In the genomic region with DNA sequence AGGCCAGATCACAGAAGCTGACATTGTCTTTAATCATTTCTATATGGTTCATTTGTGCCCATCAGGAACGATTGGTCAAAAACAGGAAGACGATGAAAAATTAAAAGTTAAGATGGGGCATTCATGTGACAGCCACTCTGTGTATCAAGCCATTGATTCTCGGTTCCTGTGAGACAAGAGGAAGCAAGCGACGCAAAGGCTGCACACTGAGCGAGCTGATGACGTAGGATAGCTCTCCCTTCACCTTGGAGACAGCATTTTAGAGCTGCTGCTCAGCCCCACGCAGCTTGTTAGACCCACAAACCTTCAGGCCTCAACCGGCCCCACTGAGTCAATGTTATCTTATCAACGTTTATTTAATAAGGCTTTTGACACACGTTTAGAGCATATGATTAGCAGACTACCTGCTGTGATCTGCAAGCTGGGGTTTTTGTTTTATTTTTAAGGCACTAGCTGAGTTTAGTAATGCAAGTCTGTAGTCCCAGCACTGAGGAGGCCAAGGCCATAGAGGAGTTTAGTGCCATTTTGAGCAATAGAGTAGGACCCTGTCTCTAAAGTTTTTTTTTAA, we compare ENCODE assay signal across 30 mouse cellular contexts. TPM values are rescaled to one million over a fixed set of nuclear protein-coding genes. Genes with fewer than 3 reads are reported as not detected.
DNase-seq lines count a peak whose midpoint lies in the region; ATAC-seq and TF ChIP-seq lines count a peak whose summit lies in the region.
"Had no signal": no experiment of that assay in that cellular context is flagged by ENCODE, and none has a peak within 500 bp of the region (broad histone marks: within the 10 kb centered on the region; RNA-seq: fewer than 3 reads in every experiment).

No protein-coding gene starts in this region.

- peaks cover 8% of the 10 kb centered on the region for H3K36me3 ChIP-seq in midbrain, embryonic 16.5 days (ENCODE audit: control insufficient read depth, insufficient read depth, low read length)
- H3K36me3 ChIP-seq in midbrain, embryonic 14.5 days (ENCODE audit: control insufficient read depth, insufficient read depth, low read length) = peaks cover 20% of the 10 kb centered on the region

- no peaks in the 10 kb centered on the region for H3K9me3 ChIP-seq in midbrain, embryonic 16.5 days (replicated peaks; ENCODE audit: control insufficient read depth, low read length, poor library complexity, severe bottlenecking)
- H3K9me3 ChIP-seq in midbrain, embryonic 14.5 days (ENCODE audit: control insufficient read depth, low read length) = no peaks in the 10 kb centered on the region
- H3K9me3 ChIP-seq: heart, embryonic 12.5 days; heart, embryonic 15.5 days; hindbrain, embryonic 13.5 days had no signal

- ATAC-seq in midbrain, embryonic 16.5 days = no peak
- no peak for ATAC-seq in midbrain, embryonic 14.5 days (ENCODE audit: low FRiP score, low TSS enrichment)
- ATAC-seq in erythroblast, adult 5-6 weeks (replicated peaks; ENCODE audit: low FRiP score, poor library complexity, severe bottlenecking) = no peak
- ATAC-seq: activated CD4-positive, CD25-positive, alpha-beta regulatory T cell, adult 4 months; CD4-positive, CD25-positive, alpha-beta regulatory T cell, adult 4 months; forebrain, embryonic 14.5 days; forebrain, postnatal 0 days; hindbrain, embryonic 16.5 days had no signal

- peak overlapping the region; percentile 46 for H3K27ac ChIP-seq in layer of hippocampus, adult 2 months
- H3K27ac ChIP-seq in midbrain, embryonic 16.5 days (ENCODE audit: low read length) = peak overlapping the region; percentile 24; the same call in 1 of the 2 replicates
- no peak overlapping the region for H3K27ac ChIP-seq in midbrain, embryonic 14.5 days (replicated peaks; ENCODE audit: low read depth, low read length)
- H3K27ac ChIP-seq: gastrocnemius, adult 2 months; heart, embryonic 15.5 days; hindbrain, embryonic 13.5 days had no signal

- no peak for TF ChIP-seq CTCF in layer of hippocampus, adult 2 months (conservative IDR thresholded peaks at IDR 0.05)

- no peaks in the 10 kb centered on the region for H3K27me3 ChIP-seq in midbrain, embryonic 16.5 days (ENCODE audit: control insufficient read depth, insufficient read depth, low read depth, low read length)
- no peaks in the 10 kb centered on the region for H3K27me3 ChIP-seq in midbrain, embryonic 14.5 days (ENCODE audit: control insufficient read depth, insufficient read depth, low read length)
- H3K27me3 ChIP-seq: heart, embryonic 12.5 days; heart, embryonic 15.5 days; hindbrain, embryonic 13.5 days had no signal

- H3K4me1 ChIP-seq in midbrain, embryonic 16.5 days (ENCODE audit: control insufficient read depth, insufficient read depth, low read length) = peaks cover 14% of the 10 kb centered on the region; the same call in 1 of the 2 replicates
- H3K4me1 ChIP-seq in midbrain, embryonic 14.5 days (ENCODE audit: control insufficient read depth, insufficient read depth, low read length) = peaks cover 7% of the 10 kb centered on the region

- WGBS in midbrain, embryonic 16.5 days = 67% methylated on average over 11 of the region's 11 CpGs
- 61% methylated on average over 11 of the region's 11 CpGs for WGBS in midbrain, embryonic 14.5 days

- no peak for DNase-seq in layer of hippocampus, adult 2 months (ENCODE audit: low spot score in 2 of 2)
- no peak for DNase-seq in layer of hippocampus, adult 11-12 months (ENCODE audit: low spot score)
- no peak for DNase-seq in midbrain, embryonic 14.5 days
- DNase-seq in testis, postnatal 14 days (ENCODE audit: low spot score) = peak; percentile 3
- DNase-seq in testis, postnatal 10 days (ENCODE audit: low spot score) = no peak
- DNase-seq: adrenal gland, adult 8-10 months; adrenal gland, postnatal 25 days; cerebellum, adult 11-12 months; cerebellum, adult 9-10 months; cerebellum, postnatal 14 days; forebrain, postnatal 0 days; gastrocnemius, adult 2 months; gastrocnemius, postnatal 14 days; heart, adult 18-20 months; heart, postnatal 10 days; heart, postnatal 36 days had no signal

- no peak overlapping the region for H3K4me3 ChIP-seq in layer of hippocampus, adult 2 months
- no peak overlapping the region for H3K4me3 ChIP-seq in midbrain, embryonic 16.5 days (ENCODE audit: low read depth, low read length)
- no peak overlapping the region for H3K4me3 ChIP-seq in midbrain, embryonic 14.5 days (replicated peaks; ENCODE audit: low read depth, low read length)
- H3K4me3 ChIP-seq: gastrocnemius, adult 2 months; heart, embryonic 12.5 days; heart, embryonic 15.5 days; hindbrain, embryonic 13.5 days had no signal

- no peak overlapping the region for H3K4me2 ChIP-seq in midbrain, embryonic 16.5 days (ENCODE audit: low read length)
- no peak overlapping the region for H3K4me2 ChIP-seq in midbrain, embryonic 14.5 days (ENCODE audit: low read length)
- H3K4me2 ChIP-seq: heart, embryonic 12.5 days; heart, embryonic 15.5 days; hindbrain, embryonic 13.5 days had no signal

- H3K9ac ChIP-seq in midbrain, embryonic 16.5 days (ENCODE audit: low read depth, low read length) = no peak overlapping the region
- H3K9ac ChIP-seq in midbrain, embryonic 14.5 days (replicated peaks; ENCODE audit: low read length) = no peak overlapping the region
- H3K9ac ChIP-seq: forebrain, postnatal 0 days; heart, embryonic 12.5 days; heart, embryonic 15.5 days; hindbrain, embryonic 13.5 days had no signal

RNA-seq across cellular contexts. Expression of gene Eif1, which starts 5.5 kb away (rescaled TPM):
- total RNA-seq in layer of hippocampus, adult 2 months (2021) = 100 to 1,000 TPM; 713 to 750 TPM
- 1,185 and 1,247 TPM in 2 replicates for polyA plus RNA-seq in midbrain, embryonic 16.5 days (2015; fragmentation: Nextera tagmentation; extraction: Ambion mirVana)
- 1,318 and 1,476 TPM in 2 replicates for polyA plus RNA-seq in midbrain, embryonic 14.5 days (2014; fragmentation: Nextera tagmentation; extraction: Ambion mirVana)
- total RNA-seq in erythroblast, adult 5-6 weeks (2015; ENCODE audit: low replicate concordance) = 580 and 688 TPM in 2 replicates
- 168 and 350 TPM in 2 replicates for total RNA-seq in erythroblast, adult 5-6 weeks (2017; ENCODE audit: low replicate concordance)

RNA-seq across cellular contexts. Expression of gene Gast, which starts 9.1 kb away (rescaled TPM):
- total RNA-seq in layer of hippocampus, adult 2 months (2021) = not detected
- polyA plus RNA-seq in midbrain, embryonic 16.5 days (2015; fragmentation: Nextera tagmentation; extraction: Ambion mirVana) = 0.46 and 1.6 TPM in 2 replicates
- 0.93 and 1.3 TPM in 2 replicates for polyA plus RNA-seq in midbrain, embryonic 14.5 days (2014; fragmentation: Nextera tagmentation; extraction: Ambion mirVana)
- total RNA-seq in erythroblast, adult 5-6 weeks (2015; ENCODE audit: low replicate concordance) = not detected in 2 replicates
- not detected in 2 replicates for total RNA-seq in erythroblast, adult 5-6 weeks (2017; ENCODE audit: low replicate concordance)
- total RNA-seq: adrenal gland, adult 8-10 months; adrenal gland, postnatal 25 days; forebrain, postnatal 0 days; gastrocnemius, adult 2 months; gastrocnemius, postnatal 14 days; gastrocnemius, postnatal 4 days; heart, adult 18-20 months; heart, postnatal 10 days; heart, postnatal 36 days had no signal
- polyA plus RNA-seq: activated CD4-positive, CD25-positive, alpha-beta regulatory T cell, adult 4 months; C2C12; CD4-positive, CD25-positive, alpha-beta regulatory T cell, adult 4 months; embryonic facial prominence, embryonic 11.5 days; frontal cortex, adult 2 months; heart, embryonic 12.5 days; heart, embryonic 15.5 days; hindbrain, embryonic 16.5 days had no signal

RNA-seq across cellular contexts. Expression of gene Hap1, which starts 30.8 kb away (rescaled TPM):
- 100 to 1,000 TPM; 169 to 174 TPM for total RNA-seq in layer of hippocampus, adult 2 months (2021)
- polyA plus RNA-seq in midbrain, embryonic 16.5 days (2015; fragmentation: Nextera tagmentation; extraction: Ambion mirVana) = 417 and 440 TPM in 2 replicates
- polyA plus RNA-seq in midbrain, embryonic 14.5 days (2014; fragmentation: Nextera tagmentation; extraction: Ambion mirVana) = 108 and 170 TPM in 2 replicates
- not detected in 2 replicates for total RNA-seq in erythroblast, adult 5-6 weeks (2015; ENCODE audit: low replicate concordance)
- total RNA-seq in erythroblast, adult 5-6 weeks (2017; ENCODE audit: low replicate concordance) = not detected in 2 replicates

RNA-seq across cellular contexts. Expression of gene Krt42, which starts 55.5 kb away (rescaled TPM):
- total RNA-seq in layer of hippocampus, adult 2 months (2021) = not detected
- 0.20 TPM in 1 of 2 replicates, not detected in the other for polyA plus RNA-seq in midbrain, embryonic 16.5 days (2015; fragmentation: Nextera tagmentation; extraction: Ambion mirVana)
- polyA plus RNA-seq in midbrain, embryonic 14.5 days (2014; fragmentation: Nextera tagmentation; extraction: Ambion mirVana) = not detected in 2 replicates
- total RNA-seq in erythroblast, adult 5-6 weeks (2015; ENCODE audit: low replicate concordance) = not detected in 2 replicates
- not detected in 2 replicates for total RNA-seq in erythroblast, adult 5-6 weeks (2017; ENCODE audit: low replicate concordance)
- total RNA-seq: adrenal gland, adult 8-10 months; adrenal gland, postnatal 25 days; forebrain, postnatal 0 days; gastrocnemius, adult 2 months; gastrocnemius, postnatal 14 days; gastrocnemius, postnatal 4 days; heart, adult 18-20 months; heart, postnatal 10 days; heart, postnatal 36 days had no signal
- polyA plus RNA-seq: activated CD4-positive, CD25-positive, alpha-beta regulatory T cell, adult 4 months; C2C12; CD4-positive, CD25-positive, alpha-beta regulatory T cell, adult 4 months; embryonic facial prominence, embryonic 11.5 days; forebrain, embryonic 11.5 days; forebrain, embryonic 14.5 days; forebrain, postnatal 0 days; heart, embryonic 12.5 days; heart, embryonic 15.5 days; hindbrain, embryonic 13.5 days; hindbrain, embryonic 16.5 days had no signal

Comparison
In these comparisons a context has a peak if more than half of its experiments do, and no peak if none do; other contexts are left out.
1. RNA of gene Hap1, which starts 30.8 kb away (total RNA-seq): 169 to 174 TPM in layer of hippocampus, adult 2 months; not detected in erythroblast, adult 5-6 weeks; every median in the first group is over 100 times any median in the second.